Mouse (Mus musculus): ENCODE measurements around the gene Stard5.

Stard5 gene

DNA sequence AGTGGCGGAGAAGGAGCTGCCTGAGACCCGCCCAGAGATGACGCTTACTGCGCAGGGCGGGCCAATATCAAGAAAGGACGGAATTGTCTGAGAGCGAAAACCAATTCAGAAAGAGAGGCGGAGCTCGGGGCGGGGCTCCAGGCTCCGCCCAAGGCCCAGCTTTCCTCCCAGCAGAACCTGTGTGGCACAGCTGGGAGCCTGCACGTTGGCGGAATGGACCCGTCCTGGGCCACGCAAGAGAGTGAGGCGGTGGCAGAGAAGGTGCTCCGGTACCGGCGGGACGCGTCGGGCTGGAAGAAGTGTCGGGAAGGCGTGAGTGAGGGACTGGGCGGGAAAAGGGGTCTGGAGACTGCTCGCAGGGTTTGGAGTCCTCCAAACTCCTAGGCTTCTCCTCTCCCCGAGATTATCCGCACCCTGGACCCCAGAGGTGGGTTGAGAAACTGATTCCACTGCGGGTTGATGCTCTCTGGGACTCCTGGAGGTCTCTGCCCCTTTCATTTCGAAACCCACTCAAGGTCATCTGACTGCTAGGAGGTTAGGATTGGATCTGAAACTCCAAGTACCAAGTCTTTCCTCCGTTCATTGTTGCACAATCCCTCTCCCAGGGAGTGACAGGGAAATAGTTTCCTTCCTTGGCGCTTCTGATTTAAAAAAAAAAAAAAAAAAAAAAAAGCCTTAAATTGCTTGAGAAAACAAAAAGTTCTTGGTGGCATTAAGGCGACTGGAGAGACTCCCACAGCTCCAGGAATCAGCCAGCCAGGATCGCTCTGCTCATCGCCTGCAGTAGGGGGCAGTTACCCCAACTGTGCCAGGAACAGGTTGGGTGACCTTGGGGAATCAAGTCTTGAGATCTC lies at the start of gene Stard5:
Gene Stard5 (plus strand): TSS at position 132 of the 854 bp plus-strand sequence.
- DNase-seq (ENCODE audit: low spot score in 2 of 2) = peak; percentile 67 to 78

DNA sequence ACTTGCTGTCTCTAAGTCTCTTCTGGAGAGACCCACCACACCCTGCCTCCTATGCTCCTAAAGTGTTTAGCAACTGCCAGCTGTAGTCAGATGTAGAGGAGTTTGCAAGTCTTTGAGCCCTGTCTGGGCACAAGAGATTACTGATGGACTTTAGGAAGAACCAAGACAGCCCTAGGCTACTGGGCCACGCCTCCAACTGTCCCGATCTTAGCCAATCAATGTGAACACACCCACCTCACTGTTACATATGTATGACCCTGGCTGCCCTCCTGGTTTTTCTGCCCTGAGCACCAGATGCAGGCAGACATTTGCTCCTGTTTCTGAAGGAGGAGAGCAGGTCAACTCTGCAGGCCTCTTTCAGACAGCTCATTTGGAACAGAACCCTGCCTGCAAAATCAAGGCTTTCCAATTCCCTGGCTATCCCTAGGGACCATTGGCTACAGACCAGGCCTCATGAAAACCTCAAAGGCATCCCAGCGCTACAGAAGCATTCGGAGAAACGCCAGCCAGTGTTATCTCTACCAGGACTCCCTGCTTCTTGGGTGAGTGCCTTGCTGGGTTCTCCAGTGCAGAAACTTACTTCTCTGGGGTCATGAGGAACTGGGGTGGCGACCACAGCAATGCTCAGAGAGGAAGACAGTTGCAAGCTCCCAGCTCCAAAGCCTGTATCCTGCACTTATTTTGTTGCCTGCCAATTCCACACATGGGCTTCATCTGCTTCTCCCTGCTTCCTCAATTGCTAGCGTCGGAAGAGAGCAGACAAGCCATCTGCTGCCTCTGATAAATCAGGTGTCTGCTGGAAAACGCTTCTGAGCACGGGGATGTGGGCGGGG lies 46.9 kb upstream of the Stard5 start, which contains the start of gene Tmc3:
Gene Tmc3 (plus strand): TSS at position 289 of the 833 bp plus-strand sequence.
- DNase-seq (ENCODE audit: low spot score in 2 of 2) = no peak

DNA sequence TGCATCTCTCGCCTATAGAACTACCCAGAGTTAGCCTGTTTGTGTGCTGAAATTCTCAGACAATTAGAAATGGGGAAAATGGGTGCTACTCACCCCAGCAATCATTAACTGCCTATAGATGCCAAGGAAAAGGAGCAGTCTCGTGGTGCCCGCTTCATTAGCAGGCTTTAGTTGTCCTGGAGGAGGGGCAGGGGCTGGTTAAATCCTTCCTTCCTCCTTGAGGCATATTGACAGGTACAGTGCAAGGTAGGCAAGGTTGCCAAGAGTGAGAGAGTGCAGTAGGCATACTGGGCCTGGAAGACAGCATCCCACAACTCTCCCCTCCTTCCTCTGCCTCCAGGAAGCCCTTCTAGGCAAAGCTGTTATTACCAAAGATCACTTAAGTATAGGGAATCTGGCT lies 37.7 kb upstream of the Stard5 start:
- DNase-seq (ENCODE audit: low spot score in 2 of 2) = no peak

DNA sequence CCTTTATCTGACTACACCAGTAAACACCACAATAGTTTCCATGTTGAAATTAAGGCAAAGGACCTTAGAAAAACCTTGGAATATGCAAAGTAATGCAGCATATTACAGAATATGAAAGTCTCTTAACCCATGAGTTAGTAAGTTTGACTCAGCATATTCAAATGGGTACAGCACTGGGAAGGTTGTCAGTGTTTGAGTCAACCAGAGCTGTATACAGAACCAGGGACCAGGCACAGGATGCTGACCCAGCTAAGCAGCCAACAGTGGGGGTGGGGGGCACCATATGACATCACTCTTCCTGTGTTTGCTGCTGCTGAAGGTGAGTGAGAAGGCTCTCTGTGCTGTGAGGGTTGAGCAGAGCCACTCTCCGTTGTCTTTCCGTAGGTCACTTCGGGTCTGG lies 34.7 kb upstream of the Stard5 start:
- DNase-seq (ENCODE audit: low spot score in 2 of 2) = no peak

DNA sequence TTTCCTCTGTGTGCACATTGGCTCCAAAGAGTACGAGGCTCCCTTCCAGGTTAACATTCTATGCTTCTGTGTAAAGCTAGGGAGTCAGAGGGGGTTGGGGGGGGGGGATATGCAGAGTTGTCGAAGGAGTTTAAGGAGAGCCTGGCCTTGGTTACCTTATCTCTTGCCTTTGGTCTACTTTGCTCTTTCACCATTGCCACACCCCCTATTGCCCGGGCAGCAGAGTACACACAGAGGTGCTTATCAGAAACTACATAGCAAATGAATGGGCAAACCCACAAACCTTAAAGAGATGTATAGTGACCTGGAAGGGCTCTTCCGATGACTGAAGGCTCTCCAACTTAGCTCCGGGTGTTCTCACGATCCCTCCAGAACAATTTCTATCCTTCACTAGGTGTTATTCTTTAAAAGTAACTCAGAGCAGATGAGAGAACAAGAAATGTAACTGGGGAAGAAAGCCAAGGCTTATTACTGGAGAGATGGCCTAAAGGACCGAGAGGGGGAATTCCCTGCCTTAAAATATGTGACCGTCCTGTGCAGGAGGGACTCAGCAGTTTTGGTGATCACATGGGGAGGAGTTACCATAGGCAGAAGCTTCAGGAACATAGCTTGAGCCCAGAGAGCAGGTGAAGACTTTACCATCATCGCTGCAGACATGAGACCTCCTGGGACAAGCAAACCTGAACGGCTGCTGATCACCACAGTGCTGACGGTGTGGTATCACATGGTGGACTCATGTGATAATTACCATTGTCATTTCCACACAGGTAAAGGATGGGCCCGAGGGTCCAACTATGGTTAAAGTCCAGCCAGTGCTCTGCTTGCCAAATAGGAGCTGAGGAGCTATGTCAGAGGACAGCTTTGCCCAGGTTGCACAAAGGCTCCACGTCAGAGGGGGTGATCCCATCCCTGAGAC lies 32.5 kb upstream of the Stard5 start:
- no peak for DNase-seq (ENCODE audit: low spot score in 2 of 2)

DNA sequence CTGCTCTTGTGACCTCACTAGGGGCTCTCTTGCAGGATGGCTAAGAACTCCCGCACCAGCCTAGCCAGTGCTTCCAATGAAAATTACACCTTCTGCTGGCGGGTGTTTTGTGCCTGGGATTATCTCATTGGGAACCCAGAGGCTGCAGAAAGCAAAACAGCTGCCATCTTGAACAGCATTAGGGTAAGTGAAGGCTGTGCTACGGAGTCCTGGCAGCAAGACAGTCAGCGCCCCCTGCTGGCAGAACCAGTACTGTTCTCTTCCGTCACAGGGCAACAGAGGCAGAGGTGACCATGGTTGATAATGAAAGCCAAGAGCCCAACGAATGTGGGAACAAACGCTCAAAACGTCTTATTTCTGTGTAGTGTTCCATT lies 31.9 kb upstream of the Stard5 start:
- no peak for DNase-seq (ENCODE audit: low spot score in 2 of 2)

DNA sequence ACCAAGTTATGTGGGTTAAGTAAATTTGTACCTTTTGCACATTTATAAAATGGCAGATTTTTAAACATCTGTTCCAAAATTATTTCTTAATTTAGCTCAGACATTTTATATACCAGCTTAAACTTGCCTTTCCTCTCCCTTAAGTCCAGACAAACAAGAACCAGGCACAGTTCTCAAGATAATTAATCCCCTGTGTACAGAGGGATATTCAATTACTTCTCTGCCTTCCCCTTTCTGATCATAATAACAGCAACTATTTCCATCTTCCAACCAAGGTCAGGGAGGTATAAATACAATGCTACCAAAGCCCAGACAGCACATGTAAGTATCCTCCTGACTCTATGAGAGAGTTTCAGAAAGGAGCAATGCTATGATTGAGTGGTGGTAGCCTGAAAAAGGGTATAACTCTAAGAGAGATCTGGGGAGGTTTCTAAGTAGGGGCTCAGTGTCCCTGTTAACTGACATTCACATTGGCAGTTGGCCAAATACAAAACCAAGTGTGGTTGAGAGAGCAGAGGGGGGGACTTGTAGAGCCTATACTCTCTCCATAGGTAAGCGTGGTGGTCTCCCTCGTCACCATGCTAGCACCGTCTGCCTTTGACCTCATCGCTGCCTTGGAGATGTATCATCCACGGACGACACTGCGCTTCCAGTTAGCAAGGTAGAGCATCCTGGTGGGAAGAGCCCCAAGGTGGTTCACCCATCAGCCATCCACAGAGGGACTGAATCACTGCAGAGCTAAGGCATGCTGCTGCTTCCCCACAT lies 27.4 kb upstream of the Stard5 start:
- DNase-seq (ENCODE audit: low spot score in 2 of 2) = no peak

- DNase-seq (ENCODE audit: low spot score in 2 of 2) = no peak
These were observed 25.0 kb upstream of the Stard5 start for GRCm38 (mm10) chr7:83606796-83607195.

- DNase-seq (ENCODE audit: low spot score in 2 of 2) = no peak
These were observed 21.9 kb upstream of the Stard5 start for GRCm38 (mm10) chr7:83609891-83610290.

GRCm38 (mm10) chr7:83611886-83612285 lies 19.9 kb upstream of the Stard5 start:
- no peak for DNase-seq (ENCODE audit: low spot score in 2 of 2)

DNA sequence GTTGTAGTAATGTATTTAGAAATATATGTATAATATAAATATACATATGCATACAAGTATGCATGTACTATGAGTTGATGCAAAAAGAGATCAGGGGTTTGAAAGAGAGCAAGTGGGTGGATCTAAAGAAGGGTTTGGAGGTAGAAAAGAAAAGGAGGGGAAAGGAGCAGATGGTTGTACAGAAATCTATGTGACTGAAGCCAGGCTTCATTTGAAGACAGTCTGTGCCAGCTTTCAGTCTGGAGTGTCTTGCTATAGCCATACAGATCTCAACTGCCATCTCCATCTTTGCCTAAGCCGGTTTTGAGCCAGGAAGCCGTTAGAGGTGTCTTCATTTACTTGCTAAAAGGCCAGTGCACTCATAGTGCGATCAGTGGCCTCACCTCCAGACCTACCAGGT lies 16.5 kb upstream of the Stard5 start:
- no peak for DNase-seq (ENCODE audit: low spot score in 2 of 2)

DNA sequence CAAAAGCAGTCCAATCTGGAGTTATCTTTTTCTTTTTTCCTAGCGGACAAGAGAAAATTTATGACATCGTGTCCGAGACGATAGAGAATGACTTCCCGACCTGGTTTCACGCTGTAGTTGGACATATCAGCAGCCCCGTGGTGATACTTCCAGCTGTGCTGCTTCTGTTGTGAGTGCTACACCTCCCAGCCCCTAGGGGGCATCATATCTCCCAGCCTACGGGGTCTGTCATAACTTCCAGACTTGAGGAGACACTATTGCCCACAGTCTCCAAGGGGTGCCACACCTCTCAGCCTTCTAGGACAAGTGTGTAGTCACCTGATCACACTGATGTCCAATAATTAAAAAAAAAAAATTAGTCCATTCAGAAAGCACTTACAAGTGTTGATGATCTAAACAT lies 15.9 kb upstream of the Stard5 start:
- DNase-seq (ENCODE audit: low spot score in 2 of 2) = no peak

GRCm38 (mm10) chr7:83616268-83616667 lies 15.5 kb upstream of the Stard5 start:
- DNase-seq (ENCODE audit: low spot score in 2 of 2) = no peak

DNA sequence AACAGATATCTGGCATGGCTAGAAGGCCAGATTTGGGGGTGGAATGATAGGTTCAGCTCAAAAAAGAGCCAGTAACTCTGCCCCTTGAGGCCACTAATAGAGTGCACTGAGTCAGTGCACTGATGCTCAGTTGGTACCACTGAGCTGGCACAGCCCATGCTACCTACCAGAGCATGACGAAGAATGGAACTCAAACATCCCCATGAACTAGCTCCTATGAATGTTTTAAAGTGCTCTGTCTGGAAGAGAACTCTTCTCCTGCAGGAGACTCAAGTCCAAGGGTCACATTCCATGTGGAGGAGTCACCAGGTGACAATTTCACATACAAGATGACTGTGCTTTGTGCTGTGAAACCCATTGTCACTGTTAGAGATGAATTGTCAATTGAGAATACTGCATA lies 13.1 kb upstream of the Stard5 start:
- DNase-seq (ENCODE audit: low spot score in 2 of 2) = no peak

DNA sequence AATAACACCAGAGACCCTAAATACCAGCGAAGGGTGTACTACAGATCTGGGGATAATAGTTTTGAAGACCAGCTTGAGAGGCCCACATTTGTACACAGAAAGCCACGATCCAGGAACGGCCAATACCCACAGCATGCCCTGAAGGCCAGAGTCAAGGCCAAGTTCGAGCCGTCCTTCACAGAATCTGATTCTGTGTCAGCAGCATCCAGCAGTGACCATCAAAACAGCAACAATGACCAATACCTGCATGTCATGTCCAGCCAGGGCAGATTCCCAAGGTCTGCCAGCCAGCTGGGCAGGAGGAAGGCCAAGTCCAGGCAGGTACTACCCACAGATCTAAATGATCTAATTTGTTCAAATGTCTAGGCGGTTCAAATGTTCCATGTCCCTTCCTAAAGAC lies 9.2 kb upstream of the Stard5 start:
- DNase-seq (ENCODE audit: low spot score in 2 of 2) = no peak

DNA sequence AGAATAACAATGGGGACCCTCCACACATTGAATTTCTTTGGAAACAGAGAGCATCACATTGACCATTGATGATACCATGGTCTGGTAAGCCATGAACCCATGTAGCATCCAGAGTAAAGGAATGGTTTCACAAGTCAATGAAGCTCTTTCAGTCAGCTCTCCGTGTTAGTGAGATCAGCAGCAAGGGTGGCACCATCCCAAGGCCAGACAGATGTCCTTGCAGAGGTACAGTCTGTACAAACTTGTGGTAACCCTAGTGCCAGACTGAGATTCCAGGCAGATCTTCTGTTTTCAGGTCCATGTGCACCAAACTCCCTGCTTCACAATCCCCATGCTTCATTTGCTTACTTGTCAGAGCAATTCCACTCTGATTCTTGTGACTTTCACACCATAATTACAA lies 7.7 kb upstream of the Stard5 start:
- DNase-seq (ENCODE audit: low spot score in 2 of 2) = no peak

GRCm38 (mm10) chr7:83626557-83627257 lies 5.1 kb upstream of the Stard5 start:
- no peak for DNase-seq (ENCODE audit: low spot score in 2 of 2)

DNA sequence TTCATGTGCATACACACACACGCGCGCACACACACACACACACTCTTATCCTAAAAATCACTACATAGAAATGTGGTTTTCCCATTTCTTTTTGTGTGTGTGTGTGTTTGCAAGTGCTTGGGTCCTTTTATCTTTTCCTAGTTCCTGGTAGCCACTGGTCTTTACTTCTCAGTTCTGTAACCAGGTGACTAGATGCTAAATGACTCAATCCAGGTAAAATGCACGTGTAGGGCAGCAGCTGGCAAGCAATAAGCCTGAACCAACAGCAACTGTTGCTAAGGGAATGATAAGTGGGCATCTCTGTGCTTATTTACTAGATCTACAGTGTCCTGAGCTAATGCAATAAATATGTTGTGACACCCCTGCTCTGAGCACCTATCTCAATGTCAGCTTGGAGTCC lies 4.4 kb upstream of the Stard5 start:
- no peak for DNase-seq (ENCODE audit: low spot score in 2 of 2)

DNA sequence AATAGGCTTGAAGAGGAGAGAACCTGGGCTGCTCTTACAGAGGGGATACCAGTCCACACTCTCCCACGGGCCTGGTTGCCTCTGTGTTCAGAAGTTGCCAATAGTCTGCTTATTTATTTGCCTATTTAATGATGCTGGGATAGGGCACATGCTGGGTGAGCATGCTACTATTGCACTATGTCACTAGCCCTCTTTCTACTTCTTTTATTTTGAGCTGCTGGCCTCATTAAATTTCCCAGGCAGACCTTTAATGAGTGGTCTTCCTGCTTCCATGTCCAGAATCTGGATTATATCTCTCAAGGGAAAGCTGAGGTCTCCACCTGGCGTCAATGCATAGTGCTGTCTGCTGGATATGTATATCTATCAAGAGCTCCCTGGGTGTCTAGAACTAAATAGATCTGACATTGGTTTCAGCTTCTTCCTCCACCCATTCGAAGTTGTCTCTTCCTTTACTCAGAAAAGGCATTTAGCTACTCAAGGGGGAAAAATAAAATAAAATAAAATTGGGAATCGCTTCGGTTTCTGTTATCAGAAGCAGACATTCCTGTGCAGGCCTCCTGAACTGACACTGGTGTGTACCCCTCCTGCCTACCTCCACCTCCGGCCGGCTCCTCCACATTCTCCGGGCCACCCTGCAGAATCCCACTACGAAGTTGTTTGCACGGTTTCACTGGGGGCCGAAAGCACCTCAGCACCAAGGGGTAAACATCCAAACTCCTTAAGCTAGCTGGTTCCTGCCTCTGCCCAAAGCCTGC lies 509 bp upstream of the Stard5 start:
- DNase-seq (ENCODE audit: low spot score in 2 of 2) = no peak

DNA sequence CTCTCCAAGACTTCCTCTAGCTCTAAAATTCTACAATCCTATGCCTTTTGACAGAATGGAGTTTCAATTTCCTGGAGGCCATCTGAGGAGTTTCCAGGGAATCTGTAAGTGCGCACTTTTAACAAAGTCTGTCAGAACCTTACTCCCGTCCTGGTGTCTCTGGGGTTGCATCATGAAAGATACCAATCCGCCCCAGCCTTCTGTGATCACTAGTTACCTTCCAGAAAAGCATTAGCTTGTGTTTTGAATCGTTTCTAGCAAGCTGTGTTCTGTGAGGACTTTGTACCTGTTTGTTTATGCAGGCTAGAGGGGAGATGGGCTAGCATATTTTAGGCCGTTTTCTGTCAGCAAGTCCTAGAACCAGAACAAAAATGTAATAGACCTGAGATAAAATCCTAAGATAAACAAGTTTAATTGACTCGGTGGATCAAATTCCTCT lies 942 bp downstream of the Stard5 start:
- no peak for DNase-seq (ENCODE audit: low spot score in 2 of 2)

Measured in frontal cortex, postnatal 25 days (tissue).